Comparison of ENCODE assay signal across 11 mouse cellular contexts in genomic region chr9:65372449-65372848, GRCm38 (mm10). TPM values are rescaled to one million over a fixed set of nuclear protein-coding genes. Genes with fewer than 3 reads are reported as not detected.
DNase-seq lines count a peak whose midpoint lies in the region; ATAC-seq lines count a peak whose summit lies in the region.
"Had no signal": no experiment of that assay in that cellular context is flagged by ENCODE, and none has a peak within 500 bp of the region (broad histone marks: within the 10 kb centered on the region; RNA-seq: fewer than 3 reads in every experiment).

No protein-coding gene starts in this region.

- no peak overlapping the region for H3K9ac ChIP-seq in midbrain, embryonic 11.5 days (ENCODE audit: low read length)
- H3K9ac ChIP-seq: limb, embryonic 13.5 days had no signal

- H3K4me3 ChIP-seq in midbrain, embryonic 11.5 days (ENCODE audit: low read depth, low read length) = no peak overlapping the region
- H3K4me3 ChIP-seq: limb, embryonic 13.5 days had no signal

- H3K27ac ChIP-seq in midbrain, embryonic 11.5 days (ENCODE audit: low read depth, low read length) = no peak overlapping the region
- H3K27ac ChIP-seq: limb, embryonic 13.5 days had no signal

- no peaks in the 10 kb centered on the region for H3K9me3 ChIP-seq in midbrain, embryonic 11.5 days (ENCODE audit: control insufficient read depth, low read length)
- H3K9me3 ChIP-seq: limb, embryonic 13.5 days had no signal

- H3K36me3 ChIP-seq in midbrain, embryonic 11.5 days (ENCODE audit: control insufficient read depth, insufficient read depth, low read length) = no peaks in the 10 kb centered on the region

- no peak for ATAC-seq in midbrain, embryonic 11.5 days (ENCODE audit: low FRiP score)

- no peaks in the 10 kb centered on the region for H3K27me3 ChIP-seq in midbrain, embryonic 11.5 days (ENCODE audit: control insufficient read depth, insufficient read depth, low read length)
- H3K27me3 ChIP-seq: limb, embryonic 13.5 days had no signal

- 81% methylated on average over 4 of the region's 4 CpGs for WGBS in midbrain, embryonic 11.5 days

- DNase-seq in heart, adult 11 months = peak; percentile 80
- DNase-seq in heart, adult 9 months (ENCODE audit: low spot score in 2 of 2) = no peak
- DNase-seq in right cerebral cortex, postnatal 4 days = peak; percentile 47
- no peak for DNase-seq in right cerebral cortex, postnatal 10 days (ENCODE audit: low spot score in 2 of 2)
- DNase-seq in kidney, postnatal 14 days = peak; percentile 59
- peak; percentile 57 for DNase-seq in thymus, postnatal 25 days
- DNase-seq in spleen, postnatal 4 days (ENCODE audit: low spot score in 2 of 2) = no peak
- DNase-seq in midbrain, embryonic 11.5 days (ENCODE audit: low spot score, missing footprints) = no peak

- H3K4me1 ChIP-seq in midbrain, embryonic 11.5 days (ENCODE audit: control insufficient read depth, insufficient read depth, low read length) = no peaks in the 10 kb centered on the region
- H3K4me1 ChIP-seq: limb, embryonic 13.5 days had no signal

- H3K4me2 ChIP-seq in midbrain, embryonic 11.5 days = no peak overlapping the region
- H3K4me2 ChIP-seq: limb, embryonic 13.5 days had no signal

RNA-seq across cellular contexts. Expression of gene Ubap1l, which starts 11.6 kb away (rescaled TPM):
- 0.27 and 0.37 TPM in 2 replicates for polyA plus RNA-seq in midbrain, embryonic 11.5 days (2014; fragmentation: Nextera tagmentation; extraction: Ambion mirVana)

RNA-seq across cellular contexts. Expression of gene Kbtbd13, which starts 19.0 kb away (rescaled TPM):
- polyA plus RNA-seq in midbrain, embryonic 11.5 days (2014; fragmentation: Nextera tagmentation; extraction: Ambion mirVana) = 0.16 and 0.36 TPM in 2 replicates

RNA-seq across cellular contexts. Expression of gene Rasl12, which starts 25.9 kb away (rescaled TPM):
- polyA plus RNA-seq in midbrain, embryonic 11.5 days (2014; fragmentation: Nextera tagmentation; extraction: Ambion mirVana) = 5.6 and 5.9 TPM in 2 replicates

RNA-seq across cellular contexts. Expression of gene Pdcd7, which starts 26.5 kb away (rescaled TPM):
- 11.6 and 14.6 TPM in 2 replicates for polyA plus RNA-seq in midbrain, embryonic 11.5 days (2014; fragmentation: Nextera tagmentation; extraction: Ambion mirVana)

RNA-seq across cellular contexts. Expression of gene Slc51b, which starts 50.3 kb away (rescaled TPM):
- not detected in 2 replicates for polyA plus RNA-seq in midbrain, embryonic 11.5 days (2014; fragmentation: Nextera tagmentation; extraction: Ambion mirVana)
- polyA plus RNA-seq: gonadal fat pad, adult 2 months; limb, embryonic 13.5 days; neural tube, embryonic 14.5 days had no signal

Comparison
In these comparisons a context has a peak if more than half of its experiments do, and no peak if none do; other contexts are left out.
1. DNase-seq: peak in heart, adult 11 months (single experiment), right cerebral cortex, postnatal 4 days (single experiment), kidney, postnatal 14 days (single experiment) and thymus, postnatal 25 days (single experiment); none in heart, adult 9 months (0 of 2), right cerebral cortex, postnatal 10 days (0 of 2), spleen, postnatal 4 days (0 of 2) and midbrain, embryonic 11.5 days (single experiment).